Mouse (Mus musculus) C2C12 (cell line): ENCODE measurements around the gene Rbm14. TPM values are rescaled to one million over a fixed set of nuclear protein-coding genes. Genes with fewer than 3 reads are reported as not detected.
A peak's percentile ranks its signal among the peaks of the same experiment; 100 is the strongest.
"Not testable (repeated sequence)": the region's sequence is repeated elsewhere in the genome, so short reads cannot be mapped to it uniquely, and the experiment has no call there.

Source experiments
- H3K27me3 ChIP-seq: one replicate; pipeline ENCODE4 v1.6.1; 2011; ENCODE audit not compliant: control insufficient read depth, insufficient read depth, insufficient read length
- H3K36me3 ChIP-seq: one replicate; pipeline ENCODE4 v1.6.1; 2011; ENCODE audit not compliant: control insufficient read depth, insufficient read depth
- H3K4me3 ChIP-seq: one replicate; pipeline ENCODE4 v1.5.1; 2011; ENCODE audit warnings: mild to moderate bottlenecking, control low read depth; ENCODE audit not compliant: poor library complexity, insufficient read depth, severe bottlenecking
- H3K79me2 ChIP-seq: one replicate; pipeline ENCODE4 v1.6.1; 2011; ENCODE audit not compliant: control insufficient read depth, insufficient read depth
- H3K79me3 ChIP-seq: one replicate; pipeline ENCODE4 v1.6.1; 2011; ENCODE audit warnings: low read depth, control low read depth
- H3ac ChIP-seq: one replicate; pipeline ENCODE3; 2011; ENCODE audit warnings: low read depth; ENCODE audit not compliant: control insufficient read depth, insufficient read length
- CEBPB ChIP-seq: IDR thresholded peaks from one replicate; pipeline ENCODE4 v1.6.1; 2011; ENCODE audit warnings: low read depth, mild to moderate bottlenecking, control low read depth, moderate library complexity
- CTCF ChIP-seq: IDR thresholded peaks from one replicate; pipeline ENCODE4 v1.5.1; 2011; ENCODE audit not compliant: control insufficient read depth, insufficient read depth, insufficient read length
- FOSL1 ChIP-seq: IDR thresholded peaks from one replicate; pipeline ENCODE4 v1.8.0; 2011; ENCODE audit warnings: mild to moderate bottlenecking, low read length; ENCODE audit not compliant: poor library complexity, insufficient read depth, severe bottlenecking
- MAX ChIP-seq: IDR thresholded peaks from one replicate; pipeline ENCODE4 v1.6.1; 2011; ENCODE audit warnings: mild to moderate bottlenecking, control low read depth
- MYOD1 ChIP-seq: IDR thresholded peaks from one replicate; pipeline ENCODE4 v1.6.1; 2011; ENCODE audit warnings: low read depth; ENCODE audit not compliant: control insufficient read depth, insufficient read length
- MYOG ChIP-seq: IDR thresholded peaks from one replicate; pipeline ENCODE4 v1.6.1; 2011; ENCODE audit not compliant: control insufficient read depth, insufficient read length; ENCODE audit errors: extremely low read depth
- USF1 ChIP-seq: IDR thresholded peaks from one replicate; pipeline ENCODE4 v1.6.1; 2011; ENCODE audit warnings: low read depth, mild to moderate bottlenecking, control low read depth, moderate library complexity
- polyA plus RNA-seq: library from polyadenylated mRNA; unstranded; fragments of >200 nt; fragmentation: generic; extraction: Trizol; gene quantifications from one replicate; pipeline ENCODE4 v1.2.1, GENCODE M21; 2012; ENCODE audit warnings: missing spikeins

Gene Rbm14
- polyA plus RNA-seq, 1 experiment = 95.2 TPM

DNA sequence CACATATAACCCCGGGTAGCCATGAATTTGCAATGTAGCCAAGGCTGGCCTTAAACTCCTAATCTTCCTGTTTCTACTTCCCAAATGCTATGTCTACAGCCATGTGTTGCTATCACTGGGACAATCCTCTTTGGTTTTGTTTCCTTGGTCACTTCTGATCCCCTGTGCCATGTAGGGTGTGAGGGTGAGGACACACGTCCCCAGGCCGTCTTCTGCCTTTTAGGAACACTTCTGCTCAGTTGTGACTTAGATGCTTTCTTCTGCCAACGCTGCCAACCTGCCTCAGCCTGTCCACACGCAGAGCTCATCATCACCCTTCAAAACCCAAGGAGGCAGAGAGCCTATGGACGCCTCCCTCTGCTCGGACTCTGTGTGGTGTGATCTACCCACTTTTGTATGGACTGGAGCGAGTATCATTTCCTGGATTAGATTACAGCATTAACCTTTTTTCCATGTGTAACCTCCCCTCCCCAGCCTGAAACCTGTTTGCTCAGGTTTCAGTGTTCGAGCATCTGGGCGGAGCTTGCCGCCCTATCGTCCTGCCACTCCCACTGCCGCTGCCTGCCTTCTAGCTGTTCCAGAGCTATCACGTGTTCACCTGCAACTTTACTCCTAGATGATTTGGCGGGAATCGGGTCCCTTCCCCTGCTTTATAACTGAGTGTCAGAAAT lies 17.1 kb upstream of the Rbm14 start:
- Histone ChIP-seq H3K79me2 (no peaks in the 10 kb centered on the region), H3K79me3 (no peaks in the 10 kb centered on the region), H3ac (no peak overlapping the region), H3K4me3 (no peak overlapping the region), H3K36me3 (peaks cover 9% of the 10 kb centered on the region), H3K27me3 (no peaks in the 10 kb centered on the region)
- no peak for TF ChIP-seq MYOD1
- TF ChIP-seq FOSL1 = no peak
- TF ChIP-seq USF1 = no peak
- TF ChIP-seq CEBPB = no peak
- no peak for TF ChIP-seq MAX

DNA sequence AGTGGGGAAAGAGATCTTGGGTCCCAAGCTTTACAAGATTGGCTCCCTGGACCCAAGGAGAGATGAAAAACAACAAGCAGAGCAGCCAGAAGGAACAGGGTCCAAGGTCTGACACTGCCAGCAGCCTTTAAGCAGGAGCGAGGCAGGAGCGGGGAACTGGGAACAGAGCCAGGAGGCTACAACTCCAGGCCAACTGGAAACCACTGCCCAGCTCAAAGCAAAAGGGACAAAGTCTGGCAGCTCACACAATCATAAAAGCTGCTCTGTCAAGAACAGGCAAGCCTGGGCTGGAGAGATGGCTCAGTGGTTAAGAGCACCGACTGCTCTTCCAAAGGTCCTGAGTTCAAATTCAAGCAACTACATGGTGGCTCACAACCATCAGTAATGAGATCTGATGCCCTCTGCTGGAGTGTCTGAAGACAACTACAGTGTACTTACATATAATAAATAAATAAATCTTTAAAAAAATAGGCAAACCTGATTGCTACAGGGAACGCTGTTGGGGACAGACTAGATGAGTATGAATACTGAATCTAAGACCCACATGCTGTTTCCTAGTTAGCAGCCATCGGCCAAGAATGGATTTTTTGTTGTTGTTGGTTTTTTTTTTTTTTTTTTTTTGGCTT lies 9.4 kb upstream of the Rbm14 start:
- TF ChIP-seq CTCF = no peak
- TF ChIP-seq MYOD1 = no peak
- no peak for TF ChIP-seq MYOG
- TF ChIP-seq CEBPB = no peak
- TF ChIP-seq FOSL1 = no peak
- Histone ChIP-seq H3K79me2 (no peaks in the 10 kb centered on the region), H3K79me3 (no peaks in the 10 kb centered on the region)

DNA sequence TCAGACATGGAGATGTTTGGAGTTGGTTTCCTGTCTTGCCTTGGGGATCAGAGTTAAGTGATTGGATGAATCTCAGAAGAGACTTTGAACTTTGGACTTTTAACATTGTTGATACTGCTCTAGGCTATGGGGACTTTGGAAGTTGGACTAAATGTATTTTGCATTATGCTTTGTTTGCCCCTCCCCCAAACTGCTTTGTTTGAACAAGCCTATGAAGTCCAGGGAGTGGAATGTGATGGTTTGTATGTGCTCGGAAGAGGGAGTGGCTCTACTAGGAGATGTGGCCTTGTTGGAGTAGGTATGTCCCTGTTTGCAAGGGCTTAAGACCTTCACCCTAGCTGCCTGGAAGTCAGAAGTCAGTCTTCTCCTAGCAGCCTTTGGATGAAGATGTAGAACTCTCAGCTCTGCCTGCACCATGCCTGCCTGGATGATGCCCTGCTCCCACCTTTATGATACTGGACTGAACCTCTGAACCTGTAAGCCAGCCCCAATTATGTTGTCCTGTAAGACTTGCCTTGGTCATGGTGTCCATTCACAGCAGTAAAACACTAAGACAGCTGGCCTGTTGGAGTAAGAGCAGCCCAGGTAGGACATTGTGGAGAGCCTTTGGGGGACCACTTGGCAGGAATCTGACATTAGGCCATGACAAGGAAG lies 5.9 kb upstream of the Rbm14 start:
- Histone ChIP-seq H3K4me3 (no peak overlapping the region), H3K79me3 (peaks cover 3% of the 10 kb centered on the region), H3K36me3 (no peaks in the 10 kb centered on the region), H3ac (no peak overlapping the region), H3K27me3 (no peaks in the 10 kb centered on the region), H3K79me2 (peaks cover 3% of the 10 kb centered on the region)
- TF ChIP-seq CEBPB (no peak), MAX (no peak), FOSL1 (no peak), USF1 (no peak), MYOG (no peak), CTCF (no peak), MYOD1 (no peak)

More for the DNA sequence above, 9.4 kb upstream of the Rbm14 start:
- Histone ChIP-seq H3K4me3 (no peak overlapping the region), H3K36me3 (no peaks in the 10 kb centered on the region), H3ac (no peak overlapping the region), H3K27me3 (no peaks in the 10 kb centered on the region)

DNA sequence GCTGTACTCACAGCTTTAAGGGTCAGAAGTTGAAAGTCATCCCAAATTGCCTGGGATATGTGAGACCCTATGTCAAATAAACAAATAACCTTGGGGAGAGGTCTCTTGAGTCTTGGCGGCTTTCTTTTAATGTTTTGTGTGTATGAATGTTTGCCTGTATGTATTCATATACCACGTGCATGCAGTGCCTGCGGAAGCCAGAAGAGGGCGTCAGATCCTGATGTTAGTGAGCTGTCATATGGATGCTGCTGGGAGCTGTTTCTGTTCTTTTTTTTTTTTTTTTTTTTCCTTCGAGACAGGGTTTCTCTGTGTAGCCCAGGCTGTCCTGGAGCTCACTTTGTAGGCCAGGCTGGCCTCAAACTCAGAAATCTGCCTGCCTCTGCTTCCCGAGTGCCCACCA lies 1.6 kb upstream of the Rbm14 start:
- TF ChIP-seq CTCF (no peak), MYOD1 (no peak), CEBPB (no peak), MYOG (no peak), USF1 (no peak), FOSL1 (no peak), MAX (no peak)
- H3K79me3 ChIP-seq = peaks cover 33% of the 10 kb centered on the region
- H3ac ChIP-seq = no peak overlapping the region
- no peak overlapping the region for H3K4me3 ChIP-seq
- H3K27me3 ChIP-seq = no peaks in the 10 kb centered on the region
- peaks cover 43% of the 10 kb centered on the region for H3K79me2 ChIP-seq
- H3K36me3 ChIP-seq = peaks cover under 1% of the 10 kb centered on the region

DNA sequence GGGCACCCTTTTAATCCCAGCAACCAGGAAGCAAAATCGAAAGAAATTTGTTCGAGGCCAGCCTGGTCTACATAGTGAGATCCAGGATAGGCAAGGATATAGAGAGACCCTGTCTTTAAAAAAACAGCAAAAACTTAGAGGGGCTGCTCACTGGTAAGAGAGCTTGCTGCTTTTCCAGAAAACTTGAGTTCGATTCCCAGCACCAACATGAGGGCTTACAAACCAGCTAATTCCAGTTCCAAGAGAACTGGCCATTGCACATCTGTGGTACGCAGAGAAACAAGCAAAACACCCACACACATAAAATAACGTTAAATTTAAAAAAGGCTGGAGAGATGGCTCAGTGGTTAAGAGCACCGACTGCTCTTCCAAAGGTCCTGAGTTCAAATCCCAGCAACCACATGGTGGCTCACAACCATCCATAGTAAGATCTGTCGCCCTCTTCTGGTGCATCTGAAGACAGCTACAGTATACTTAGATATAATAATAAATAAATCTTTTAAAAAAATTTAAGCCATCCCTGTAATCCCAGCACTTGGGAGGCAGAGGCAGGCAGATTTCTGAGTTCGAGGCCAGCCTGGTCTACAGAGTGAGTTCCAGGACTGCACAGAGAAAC lies 1.0 kb upstream of the Rbm14 start:
- peaks cover 39% of the 10 kb centered on the region for H3K79me3 ChIP-seq
- H3K27me3 ChIP-seq = not testable (repeated sequence)

DNA sequence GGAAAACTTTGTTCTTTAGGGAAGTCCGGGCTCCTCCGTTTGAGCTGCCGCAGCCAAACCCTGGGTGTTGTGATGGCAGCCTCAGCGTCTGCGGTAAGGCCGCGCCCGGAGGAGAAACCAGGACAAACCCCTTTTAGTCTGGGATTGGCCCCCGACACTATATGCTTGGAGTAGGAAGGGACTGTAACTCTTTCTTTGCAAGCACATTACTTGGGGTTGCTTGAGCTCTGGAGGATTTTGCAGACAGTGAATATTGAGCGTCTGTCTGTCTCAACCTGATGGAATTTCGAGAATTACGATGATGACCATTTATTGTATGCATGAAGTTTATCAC lies 442 bp upstream of the Rbm14 start:
- H3K4me3 ChIP-seq = peak overlapping the region; percentile 74
- no peaks in the 10 kb centered on the region for H3K27me3 ChIP-seq
- peak overlapping the region; percentile 84 for H3ac ChIP-seq
- peaks cover 7% of the 10 kb centered on the region for H3K36me3 ChIP-seq
- TF ChIP-seq MYOD1 (no peak), CTCF (no peak), MYOG (no peak), FOSL1 (no peak), USF1 (no peak), CEBPB (no peak), MAX (no peak)
- H3K79me3 ChIP-seq = peaks cover 45% of the 10 kb centered on the region
- H3K79me2 ChIP-seq = peaks cover 55% of the 10 kb centered on the region

More for the DNA sequence above, 1.0 kb upstream of the Rbm14 start:
- Histone ChIP-seq H3K79me2 (peaks cover 49% of the 10 kb centered on the region), H3K4me3 (peak overlapping the region; percentile 74), H3ac (peak overlapping the region; percentile 31)
- H3K36me3 ChIP-seq = not testable (repeated sequence)
